Mouse (Mus musculus) monocyte, adult 59 days (primary cell): Measurements from ENCODE around the gene Crat. TPM values are rescaled to one million over a fixed set of nuclear protein-coding genes. Genes with fewer than 3 reads are reported as not detected.

Experiments
- total RNA-seq, 2 experiments: library from RNA; stranded (reverse); gene quantifications; one replicate each; pipeline ENCODE4 v1.2.4; 2023

Crat gene
- 10 to 100 TPM; 29.2 to 40.1 TPM for total RNA-seq

GRCm38 (mm10) chr2:30415157-30415935 is at the start of gene Crat:
Gene Crat, minus strand, starts transcription at chr2:30415813.

DNA sequence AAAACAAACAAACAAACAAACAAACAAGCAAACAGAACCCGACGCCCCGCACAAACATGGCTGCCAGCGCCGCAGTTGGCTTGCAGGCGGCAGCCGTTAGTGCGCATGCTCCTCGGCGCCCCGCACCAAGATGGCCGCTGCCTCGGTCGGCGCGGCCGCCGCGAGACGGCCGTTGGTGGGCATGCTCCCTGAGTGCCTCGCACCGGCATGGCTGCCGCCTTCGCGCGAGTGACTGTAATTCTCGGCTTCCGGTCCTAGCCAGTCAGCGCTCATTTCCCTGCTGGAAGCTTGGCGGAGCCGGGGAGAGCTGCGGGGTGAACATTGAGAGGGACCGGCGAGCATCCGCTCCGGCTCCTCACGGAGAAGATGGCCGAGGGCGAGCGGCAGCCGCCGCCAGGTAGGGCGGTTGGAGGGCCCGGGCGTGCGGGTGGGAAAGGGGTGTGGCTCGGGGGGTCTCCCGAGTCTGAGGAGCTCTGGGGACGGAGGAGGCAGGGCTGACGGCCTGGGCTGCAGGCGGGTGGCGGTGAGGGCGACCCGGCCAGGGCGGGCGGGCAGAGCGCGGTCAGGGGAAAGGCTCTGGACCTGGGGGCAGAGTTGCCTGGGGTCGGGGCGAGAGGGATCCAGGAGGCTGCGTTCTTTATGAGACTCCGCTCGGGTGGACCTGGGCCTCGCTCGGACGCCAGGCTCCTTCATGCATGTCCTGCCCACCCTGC is 479 bp upstream of the Crat start, which contains the start of gene Ptpa:
Ptpa (plus strand) TSS at position 104 of the 713 bp plus-strand sequence.

DNA sequence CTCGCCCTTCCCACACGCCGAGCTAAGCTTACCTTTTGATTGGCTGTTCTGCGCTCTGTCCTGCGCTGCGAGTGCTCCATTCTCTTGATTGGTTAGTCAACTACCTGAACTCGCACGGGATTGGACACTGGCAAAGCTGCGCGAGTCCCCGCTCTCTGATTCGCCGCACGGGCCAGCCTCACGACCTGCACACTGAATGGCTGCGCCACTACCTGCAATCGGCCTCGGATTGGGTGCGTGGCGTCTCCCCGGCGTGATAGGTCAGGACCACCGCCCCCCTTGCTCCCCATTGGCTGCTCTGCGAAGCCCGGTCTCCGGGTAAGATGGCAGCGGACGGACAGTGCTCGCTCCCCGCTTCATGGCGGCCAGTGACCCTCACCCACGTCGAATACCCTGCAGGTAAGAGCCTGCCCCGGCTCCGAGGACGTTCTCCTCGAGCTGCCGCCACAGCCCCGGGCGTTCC is 23.5 kb downstream of the Crat start, which contains the start of gene Dolpp1:
Dolpp1 (plus strand) TSS at position 141 of the 463 bp plus-strand sequence.

GRCm38 (mm10) chr2:30363773-30364650 is 51.6 kb downstream of the Crat start, which contains the start of gene Miga2:
Gene Miga2, plus strand, starts transcription at chr2:30364233.

DNA sequence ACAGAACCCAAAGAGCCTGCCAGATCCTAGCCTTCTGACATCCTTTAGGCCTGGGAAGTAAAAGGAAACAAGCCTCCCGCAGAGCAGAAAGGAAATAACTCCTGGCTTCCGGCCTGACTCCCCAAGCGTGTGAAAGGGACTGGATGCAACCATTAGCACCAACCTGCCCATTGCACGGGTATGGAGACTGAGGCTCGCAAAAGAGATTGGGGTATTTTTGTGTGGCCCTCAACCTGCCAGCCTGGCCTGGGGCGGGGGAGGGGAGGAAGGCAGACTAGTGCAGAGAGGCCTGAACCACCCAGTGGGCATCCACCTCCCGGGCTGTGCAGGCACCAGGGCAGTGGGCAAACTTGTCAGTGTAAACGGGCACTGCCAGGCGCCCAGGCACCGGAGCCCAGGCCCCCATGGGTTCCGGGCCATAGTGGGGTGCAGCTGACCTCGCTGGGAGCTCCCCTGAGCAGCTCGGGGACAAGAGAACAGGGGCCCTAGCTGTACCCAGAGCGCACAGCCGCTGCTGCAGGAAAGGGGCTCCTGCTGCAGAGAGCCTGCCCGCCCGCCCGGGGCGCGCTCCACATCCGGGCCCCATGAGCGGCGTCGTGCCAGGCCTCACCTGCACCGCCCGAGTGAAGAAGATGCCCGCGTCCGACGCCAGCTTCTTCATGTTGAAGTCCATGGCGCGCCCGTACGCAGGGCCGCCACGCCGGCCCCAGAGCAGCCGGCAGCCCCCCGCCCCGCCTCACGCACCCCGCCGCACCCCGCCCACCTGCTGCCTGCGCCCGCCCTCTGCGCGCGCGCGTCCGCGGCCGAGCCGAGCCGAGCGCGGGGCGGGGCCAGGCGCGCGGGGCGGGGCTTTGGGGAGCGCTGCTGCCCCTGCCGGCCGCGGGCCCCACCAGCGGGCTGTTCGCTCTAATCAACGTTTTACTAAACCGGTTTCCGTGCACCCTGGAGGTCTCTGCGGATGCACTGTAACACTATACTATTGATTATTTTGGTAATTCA is 56.8 kb downstream of the Crat start, which contains the start of gene Sh3glb2:
Sh3glb2 (minus strand) TSS at position 805 of the 999 bp plus-strand sequence.

Other genes with a start within 250 kb of the Crat start
- 1 to 10 TPM; 9.0 to 9.4 TPM for gene Endog, start 244.3 kb downstream of the Crat start, total RNA-seq
- 10 to 100 TPM; 10.2 to 11.5 TPM for gene Spout1, start 237.4 kb downstream of the Crat start, total RNA-seq
- gene Kyat1, start 210.0 kb downstream of the Crat start, total RNA-seq: 1 to 10 TPM; 4.4 to 5.6 TPM
- gene Lrrc8a, start 178.1 kb downstream of the Crat start, total RNA-seq: 10 to 100 TPM; 29.2 to 34.5 TPM
- 1 to 10 TPM; 1.3 to 4.0 TPM for gene Gm28035, start 175.2 kb downstream of the Crat start, total RNA-seq
- gene Phyhd1, start 149.6 kb downstream of the Crat start, total RNA-seq: 1 to 10 TPM; 6.1 to 7.2 TPM
- gene Gm28038, start 134.8 kb downstream of the Crat start, total RNA-seq: not detected
- 10 to 100 TPM; 10.5 to 11.5 TPM for gene Dolk, start 129.5 kb downstream of the Crat start, total RNA-seq
- gene Nup188, start 129.4 kb downstream of the Crat start, total RNA-seq: 10 to 100 TPM; 31.4 to 34.2 TPM
- gene Sh3glb2, start 56.5 kb downstream of the Crat start, total RNA-seq: 10 to 100 TPM; 30.8 to 37.2 TPM
- gene Miga2, start 51.6 kb downstream of the Crat start, total RNA-seq: 1 to 10 TPM; 6.8 to 9.9 TPM
- gene Dolpp1, start 23.6 kb downstream of the Crat start, total RNA-seq: 10 to 100 TPM; 14.2 to 15.4 TPM
- 10 to 100 TPM; 92.7 to 98.9 TPM for gene Ptpa, start 226 bp upstream of the Crat start, total RNA-seq
- gene Ier5l, start 58.4 kb upstream of the Crat start, total RNA-seq: 1 to 10 TPM; 3.0 to 4.7 TPM
- gene Cstad, start 179.2 kb upstream of the Crat start, total RNA-seq: under 1 TPM in 1 of 2 experiments, not detected in 1; 0.67 TPM